Mouse (Mus musculus) kidney, postnatal 0 days (tissue): ENCODE results near the gene Fnbp1. TPM values are rescaled to one million over a fixed set of nuclear protein-coding genes. Genes with fewer than 3 reads are reported as not detected.

Experiments
- ATAC-seq: fragments of 200-750 bp; cut with Nextera tagmentation; replicated peaks from 2 replicates; pipeline ENCODE4 v1.8.0; 2017; ENCODE audit warnings: low read depth, moderate number of reproducible peaks, moderate TSS enrichment, moderate library complexity; ENCODE audit not compliant: low FRiP score
- DNase-seq: peaks from one replicate; pipeline ENCODE4 v3.0.0-alpha.2; 2016; ENCODE audit warnings: low spot score
- H3K27ac ChIP-seq: fragments of 300-500 bp; sonication (generic); 2 replicates; pipeline ENCODE4 v1.5.1; 2014; ENCODE audit warnings: mild to moderate bottlenecking
- H3K27me3 ChIP-seq: fragments of 300-500 bp; sonication (generic); 2 replicates; pipeline ENCODE4 v1.6.1; 2014; ENCODE audit warnings: low read length, mixed read lengths; ENCODE audit not compliant: insufficient read depth
- H3K36me3 ChIP-seq: fragments of 300-500 bp; sonication (generic); 2 replicates; pipeline ENCODE4 v1.6.1; 2014; ENCODE audit warnings: low read length, mixed read lengths; ENCODE audit not compliant: insufficient read depth
- H3K4me1 ChIP-seq: fragments of 300-500 bp; sonication (generic); replicated peaks from 2 replicates; pipeline ENCODE4 v1.6.1; 2014; ENCODE audit warnings: antibody characterized with exemption, low read length, mixed read lengths; ENCODE audit not compliant: insufficient read depth
- H3K4me2 ChIP-seq: fragments of 300-500 bp; sonication (generic); 2 replicates; pipeline ENCODE4 v1.6.1; 2014; ENCODE audit warnings: mild to moderate bottlenecking, low read length, moderate library complexity, mixed read lengths
- H3K4me3 ChIP-seq: fragments of 300-500 bp; sonication (generic); replicated peaks from 2 replicates; pipeline ENCODE4 v1.5.1; 2014; ENCODE audit warnings: low read depth, low read length
- H3K9ac ChIP-seq: fragments of 300-500 bp; sonication (generic); 2 replicates; pipeline ENCODE4 v1.6.1; 2014; ENCODE audit warnings: low read depth, low read length
- H3K9me3 ChIP-seq: fragments of 300-500 bp; sonication (generic); replicated peaks from 2 replicates; pipeline ENCODE4 v1.6.1; 2016; ENCODE audit warnings: low read length, inconsistent platforms, mixed read lengths
- CTCF ChIP-seq: IDR thresholded peaks from 2 replicates; pipeline ENCODE4 v1.5.1; 2016; ENCODE audit warnings: antibody characterized with exemption, low read depth, mild to moderate bottlenecking, moderate library complexity
- WGBS: fragments of 180-500 bp; shearing (Covaris S2); extraction: QIAGEN DNeasy Blood & Tissue Kit; methylation state at CpG from one replicate; pipeline ENCODE4 v1.1.7; 2014; 5-methylcytosine and 5-hydroxymethylcytosine counted together
- polyA plus RNA-seq: library from polyadenylated mRNA; unstranded; fragments of >200 nt; fragmentation: Nextera tagmentation; extraction: Ambion mirVana; gene quantifications from 2 replicates; pipeline ENCODE4 v1.2.1, GENCODE M21; 2015

The Fnbp1 gene
- polyA plus RNA-seq, 1 experiment from 2014 or later, result 12.3 TPM

- Histone ChIP-seq H3K4me3 (no peak overlapping the region), H3K9me3 (0 out of 2 replicates have a peak, but pooled peaks cover 3% of the 10 kb centered on the region), H3K4me2 (no peak overlapping the region), H3K27me3 (no peaks in the 10 kb centered on the region), H3K4me1 (peaks cover 10% of the 10 kb centered on the region), H3K27ac (peak overlapping the region; percentile 48; the same call in 1 of the 2 replicates), H3K36me3 (no peaks in the 10 kb centered on the region), H3K9ac (no peak overlapping the region)
- DNase-seq, result no peak
- WGBS, result 19% methylated on average over 10 of the region's 10 CpGs
- no peak for TF ChIP-seq CTCF
- ATAC-seq, result no peak
These were observed 26.5 kb downstream of the Fnbp1 start for GRCm38 (mm10) chr2:31115091-31115942.

DNA sequence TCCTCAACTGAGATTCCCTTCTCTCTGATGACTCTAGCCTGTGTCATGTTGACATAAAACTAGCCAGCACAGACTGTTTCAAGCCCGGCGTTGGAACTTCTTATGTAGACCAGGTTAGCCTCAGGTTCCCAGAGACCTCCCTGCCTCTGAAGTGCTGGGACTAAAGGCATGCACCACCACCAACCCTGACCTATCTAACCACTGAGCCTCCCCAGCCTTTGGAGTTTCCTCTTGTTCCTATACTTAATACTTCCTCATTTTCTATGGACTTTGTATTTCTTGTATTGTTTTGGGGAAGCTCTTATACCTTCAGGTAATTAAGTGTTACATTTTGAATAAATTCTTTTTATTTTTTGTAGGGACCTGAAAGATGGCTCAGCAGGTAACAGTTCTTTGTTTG, 27.6 kb downstream of the Fnbp1 start:
- Histone ChIP-seq H3K27ac (no peak overlapping the region), H3K9ac (no peak overlapping the region), H3K4me3 (no peak overlapping the region), H3K4me1 (peaks cover 10% of the 10 kb centered on the region), H3K36me3 (no peaks in the 10 kb centered on the region), H3K4me2 (no peak overlapping the region), H3K27me3 (no peaks in the 10 kb centered on the region), H3K9me3 (0 out of 2 replicates have a peak, but pooled peaks cover 3% of the 10 kb centered on the region)
- DNase-seq, result no peak
- no peak for TF ChIP-seq CTCF
- 94% methylated on average over 2 of the region's 2 CpGs for WGBS
- no peak for ATAC-seq

GRCm38 (mm10) chr2:31111685-31112084, 30.1 kb downstream of the Fnbp1 start:
- ATAC-seq (no peak), DNase-seq (no peak)
- 64% methylated on average over 6 of the region's 6 CpGs for WGBS
- Histone ChIP-seq H3K27ac (0 out of 2 replicates have a peak overlapping the region, but pooled peaks have one; percentile 36), H3K4me2 (no peak overlapping the region), H3K36me3 (no peaks in the 10 kb centered on the region), H3K9me3 (0 out of 2 replicates have a peak, but pooled peaks cover 3% of the 10 kb centered on the region), H3K27me3 (no peaks in the 10 kb centered on the region), H3K4me1 (peaks cover 18% of the 10 kb centered on the region), H3K4me3 (no peak overlapping the region), H3K9ac (no peak overlapping the region)
- no peak for TF ChIP-seq CTCF

DNA sequence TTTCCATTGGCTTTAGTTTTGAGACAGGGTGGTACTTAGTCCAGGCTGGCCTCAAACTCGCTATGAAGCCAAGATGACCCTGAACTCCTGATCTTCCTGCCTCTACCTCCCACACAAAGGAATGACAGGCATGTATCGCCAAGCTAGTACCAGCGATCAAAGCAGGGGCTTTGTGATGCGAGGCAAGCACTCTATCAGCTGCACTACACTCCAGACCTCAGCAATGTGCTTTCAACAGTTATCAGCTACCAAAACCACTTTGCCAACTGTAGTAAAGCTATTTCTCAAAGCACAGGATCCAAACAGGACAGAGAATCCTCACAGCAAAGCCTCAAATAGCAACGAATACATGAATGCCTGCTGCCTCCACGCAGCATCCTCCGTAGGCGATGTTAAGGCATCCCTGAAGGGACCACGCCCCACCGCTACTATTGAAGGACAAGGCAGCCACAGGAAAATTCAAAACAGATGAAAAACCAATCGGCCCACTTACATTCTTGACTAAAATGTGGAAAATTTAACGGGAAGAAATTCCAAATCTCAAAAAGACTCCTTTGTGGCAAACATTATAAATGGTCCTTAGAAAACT, 31.8 kb downstream of the Fnbp1 start:
- H3K4me1 ChIP-seq, result peaks cover 11% of the 10 kb centered on the region
- H3K4me3 ChIP-seq, result no peak overlapping the region
- no peaks in the 10 kb centered on the region for H3K36me3 ChIP-seq
- H3K4me2 ChIP-seq, result no peak overlapping the region
- DNase-seq (no peak), ATAC-seq (no peak)
- 0 out of 2 replicates have a peak, but pooled peaks cover 3% of the 10 kb centered on the region for H3K9me3 ChIP-seq
- WGBS, result 76% methylated on average over 12 of the region's 12 CpGs
- TF ChIP-seq CTCF, result no peak
- no peak overlapping the region for H3K9ac ChIP-seq
- H3K27me3 ChIP-seq, result no peaks in the 10 kb centered on the region
- no peak overlapping the region for H3K27ac ChIP-seq

- 59% methylated on average over 6 of the region's 6 CpGs for WGBS
- no peaks in the 10 kb centered on the region for H3K9me3 ChIP-seq
- no peak overlapping the region for H3K9ac ChIP-seq
- peaks cover 11% of the 10 kb centered on the region for H3K4me1 ChIP-seq
- H3K4me2 ChIP-seq, result no peak overlapping the region
- no peaks in the 10 kb centered on the region for H3K36me3 ChIP-seq
- no peak for TF ChIP-seq CTCF
- H3K27ac ChIP-seq, result no peak overlapping the region
- peak; percentile 35 for DNase-seq
- H3K4me3 ChIP-seq, result no peak overlapping the region
- H3K27me3 ChIP-seq, result no peaks in the 10 kb centered on the region
- no peak for ATAC-seq
These were observed 33.6 kb downstream of the Fnbp1 start for GRCm38 (mm10) chr2:31108186-31108585.

DNA sequence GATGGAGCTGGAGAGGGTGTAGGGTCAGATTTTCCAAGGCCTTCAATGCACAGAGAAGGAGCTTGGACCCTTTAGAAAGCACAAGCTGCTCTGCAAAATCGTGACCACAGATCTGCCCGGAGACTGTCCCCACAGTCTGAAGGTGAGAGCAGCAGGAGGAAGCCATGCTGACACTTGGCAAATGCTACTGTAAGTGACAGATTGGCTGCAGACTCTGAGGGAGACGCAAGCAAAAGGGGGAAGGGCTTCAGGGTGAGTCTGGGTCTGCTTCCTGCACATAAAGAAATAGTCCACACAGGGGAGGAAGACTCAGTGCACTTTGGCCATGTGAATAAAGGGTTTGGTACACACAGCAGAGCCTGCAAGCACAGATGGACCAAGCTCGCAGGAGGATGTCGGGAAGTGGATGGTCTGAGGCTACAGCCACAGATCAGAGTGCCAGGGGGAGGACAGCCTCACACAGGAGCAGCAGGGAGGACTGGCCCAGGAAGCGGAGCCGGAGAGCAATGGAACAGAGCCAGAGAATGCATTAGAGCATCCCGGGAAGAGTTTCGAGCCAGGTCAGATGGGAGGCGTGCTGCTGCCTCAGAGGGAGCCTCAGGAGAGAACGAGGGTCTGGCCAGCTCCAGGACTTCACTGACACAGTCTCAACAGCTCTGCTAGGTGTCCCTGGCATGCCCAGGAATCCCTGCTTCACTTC, 35.0 kb downstream of the Fnbp1 start:
- H3K27ac ChIP-seq, result peak overlapping the region; percentile 56; the same call in 1 of the 2 replicates
- H3K4me1 ChIP-seq, result peaks cover 11% of the 10 kb centered on the region
- no peak for ATAC-seq
- no peaks in the 10 kb centered on the region for H3K9me3 ChIP-seq
- no peaks in the 10 kb centered on the region for H3K36me3 ChIP-seq
- H3K27me3 ChIP-seq, result no peaks in the 10 kb centered on the region
- TF ChIP-seq CTCF, result no peak
- DNase-seq, result peak; percentile 74
- peak overlapping the region; percentile 25 for H3K4me2 ChIP-seq
- WGBS, result 29% methylated on average over 11 of the region's 11 CpGs
- no peak overlapping the region for H3K4me3 ChIP-seq
- peak overlapping the region; percentile 13; the same call in 1 of the 2 replicates for H3K9ac ChIP-seq
